Mouse (Mus musculus): ENCODE measurements around the gene Map1lc3b.
"Not testable (repeated sequence)": the region's sequence is repeated elsewhere in the genome, so short reads cannot be mapped to it uniquely, and the experiment has no call there.

Map1lc3b gene

DNA sequence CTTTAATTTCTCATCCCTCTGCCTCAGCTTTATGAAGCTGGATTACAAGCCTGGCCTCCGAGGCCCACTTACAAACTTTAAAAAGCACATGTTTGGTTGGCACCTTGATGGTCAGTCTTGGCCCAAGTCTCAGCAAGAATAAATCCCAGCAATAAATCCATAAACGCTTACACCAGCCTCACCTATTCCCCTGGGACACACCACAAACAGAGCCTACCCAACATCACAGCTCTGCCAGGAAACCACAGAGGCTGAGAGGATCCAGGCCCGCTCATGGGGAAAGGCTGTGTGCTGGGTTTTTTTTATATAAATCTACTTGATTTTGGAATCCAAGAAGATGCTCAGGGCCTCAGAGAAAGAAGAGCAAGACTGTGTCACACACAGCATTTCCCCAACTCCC lies 14.5 kb upstream of the Map1lc3b start:
- DNase-seq = no peak

DNA sequence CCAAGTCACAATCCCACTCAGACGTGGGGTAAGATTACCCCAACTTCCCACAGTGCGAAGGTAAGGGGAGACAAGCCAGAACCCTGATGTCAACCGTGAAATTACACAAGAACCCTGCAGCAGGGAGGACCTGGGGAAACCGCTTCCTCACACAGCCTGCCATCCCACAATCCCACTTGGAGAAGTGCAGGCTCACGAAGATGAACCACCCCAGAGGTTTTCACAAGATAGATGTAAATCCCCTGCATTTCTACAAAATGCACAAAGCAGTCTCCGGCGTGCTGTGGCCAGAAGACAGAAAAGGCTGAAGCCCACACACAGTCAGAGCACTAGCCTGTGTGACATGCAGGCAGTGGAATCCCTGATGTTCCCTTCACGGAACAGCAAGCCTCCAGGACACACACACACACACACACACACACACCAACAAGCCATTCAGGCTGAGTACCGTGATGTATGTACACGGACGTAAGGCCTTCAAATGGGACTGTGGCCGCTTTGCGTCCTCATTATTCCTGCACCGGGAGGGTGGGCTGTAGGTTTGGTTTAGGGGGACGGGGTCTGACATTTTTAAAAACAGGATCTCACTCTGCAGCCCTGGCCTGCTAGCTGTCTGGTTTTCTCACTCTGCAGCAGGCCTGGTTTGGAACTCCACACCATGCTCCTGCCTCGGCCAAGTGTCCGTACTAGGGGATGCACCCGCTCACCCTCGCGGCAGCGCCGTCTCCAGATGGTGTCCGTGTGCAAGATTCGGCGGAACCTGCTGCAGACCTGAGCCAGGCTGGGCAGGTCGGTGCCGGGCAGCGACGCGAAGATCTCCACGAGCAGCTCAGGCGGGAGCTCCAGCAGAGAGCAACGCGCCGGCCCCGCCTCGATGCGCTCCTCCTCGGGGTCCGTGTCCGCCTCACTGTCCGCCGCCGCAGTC lies 12.1 kb upstream of the Map1lc3b start:
- no peak for DNase-seq

DNA sequence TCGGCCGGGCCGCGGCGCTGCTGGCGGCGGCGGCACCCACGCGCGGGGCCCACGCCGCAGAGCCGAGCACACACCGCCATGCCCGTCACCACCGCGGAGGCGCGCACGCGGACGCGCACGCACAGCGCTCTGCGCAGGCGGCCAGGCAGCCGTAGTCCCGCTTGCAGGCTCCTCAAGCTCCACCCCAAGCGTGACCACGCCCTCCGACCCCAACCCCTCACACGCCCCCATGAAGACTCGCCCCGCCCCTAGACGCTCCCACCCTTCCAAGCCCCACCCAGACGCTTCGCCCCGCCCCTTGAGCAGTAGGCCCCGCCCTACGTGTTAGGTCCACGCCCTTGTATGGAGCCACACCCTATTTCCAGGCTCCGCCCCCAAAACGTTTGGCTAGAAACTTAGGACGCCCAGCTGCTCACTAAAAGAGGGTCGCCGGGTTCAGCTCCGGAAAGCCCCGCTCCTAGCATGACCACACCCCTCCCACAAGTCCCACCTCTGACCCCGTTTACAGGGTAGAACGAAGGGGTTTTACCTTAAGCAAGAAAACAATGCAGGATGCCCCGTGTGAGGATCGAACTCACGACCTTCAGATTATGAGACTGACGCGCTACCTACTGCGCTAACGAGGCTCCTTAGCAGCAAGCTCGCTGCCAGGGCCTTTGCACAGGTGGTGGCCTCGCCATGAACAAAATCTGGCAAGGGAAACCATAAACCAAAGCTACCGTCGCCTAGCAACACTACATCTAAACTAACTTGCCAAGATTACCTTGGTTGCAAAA lies 11.3 kb upstream of the Map1lc3b start, which contains the start of gene Fbxo31:
TSS of gene Fbxo31 (minus strand) at position 131 of the 776 bp plus-strand sequence.
- peak; percentile 97 for DNase-seq

DNA sequence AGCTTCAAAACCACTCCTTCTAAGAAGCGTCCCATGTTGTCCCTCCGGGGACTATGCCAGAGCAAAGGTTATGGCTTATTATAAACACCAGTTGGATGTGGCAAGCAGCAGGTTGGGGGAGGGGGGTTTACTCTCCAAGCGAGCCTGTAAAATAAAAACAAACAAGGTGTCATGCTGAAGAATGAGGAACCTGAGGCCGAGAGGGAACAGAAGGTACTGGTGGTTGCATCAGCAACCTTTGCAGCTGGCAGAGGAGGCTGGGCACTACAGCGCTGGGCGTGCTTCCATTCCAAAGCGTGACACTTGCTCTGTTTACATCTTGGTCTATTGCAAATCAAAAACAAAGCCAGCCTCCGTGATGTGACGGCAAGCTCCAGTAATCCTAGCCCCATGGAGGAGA lies 9.7 kb upstream of the Map1lc3b start:
- peak; percentile 55 to 64 for DNase-seq

DNA sequence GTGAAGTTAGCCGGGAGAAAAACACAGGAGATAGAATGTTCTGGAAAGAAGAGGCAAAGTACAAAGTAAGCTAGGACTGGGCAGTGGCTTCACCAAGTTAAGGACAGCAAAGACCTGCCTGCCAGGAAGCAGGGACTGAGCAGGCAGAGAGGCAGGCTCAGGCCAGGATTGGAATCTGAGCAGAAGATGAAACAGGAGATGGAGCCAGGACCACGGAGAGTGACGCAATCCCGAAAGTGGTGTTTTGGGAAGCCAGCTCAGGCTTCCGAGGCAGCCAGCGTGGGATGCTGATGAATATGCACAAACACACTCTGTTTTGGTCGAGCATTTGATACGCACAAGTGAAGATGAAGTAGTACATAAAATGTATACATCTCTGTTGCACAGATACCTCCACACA lies 6.5 kb upstream of the Map1lc3b start:
- DNase-seq = no peak

DNA sequence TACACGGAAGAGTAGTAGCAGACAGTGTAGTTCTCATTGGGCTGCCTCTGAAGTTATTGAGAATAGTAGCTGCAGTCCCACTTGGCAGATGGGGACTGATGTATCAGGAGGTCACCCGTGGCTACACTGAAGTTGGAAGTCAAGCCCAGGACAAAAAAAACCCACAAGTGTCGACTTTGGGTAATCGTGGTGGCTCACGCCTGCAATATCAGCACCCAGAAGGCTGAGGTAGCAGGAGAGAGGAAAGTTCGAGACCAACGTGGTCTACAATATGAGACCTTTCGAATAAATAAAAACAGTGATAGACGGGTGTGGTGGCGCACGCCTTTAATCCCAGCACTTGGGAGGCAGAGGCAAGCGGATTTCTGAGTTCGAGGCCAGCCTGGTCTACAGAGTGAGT lies 5.4 kb upstream of the Map1lc3b start:
- no peak for DNase-seq

DNA sequence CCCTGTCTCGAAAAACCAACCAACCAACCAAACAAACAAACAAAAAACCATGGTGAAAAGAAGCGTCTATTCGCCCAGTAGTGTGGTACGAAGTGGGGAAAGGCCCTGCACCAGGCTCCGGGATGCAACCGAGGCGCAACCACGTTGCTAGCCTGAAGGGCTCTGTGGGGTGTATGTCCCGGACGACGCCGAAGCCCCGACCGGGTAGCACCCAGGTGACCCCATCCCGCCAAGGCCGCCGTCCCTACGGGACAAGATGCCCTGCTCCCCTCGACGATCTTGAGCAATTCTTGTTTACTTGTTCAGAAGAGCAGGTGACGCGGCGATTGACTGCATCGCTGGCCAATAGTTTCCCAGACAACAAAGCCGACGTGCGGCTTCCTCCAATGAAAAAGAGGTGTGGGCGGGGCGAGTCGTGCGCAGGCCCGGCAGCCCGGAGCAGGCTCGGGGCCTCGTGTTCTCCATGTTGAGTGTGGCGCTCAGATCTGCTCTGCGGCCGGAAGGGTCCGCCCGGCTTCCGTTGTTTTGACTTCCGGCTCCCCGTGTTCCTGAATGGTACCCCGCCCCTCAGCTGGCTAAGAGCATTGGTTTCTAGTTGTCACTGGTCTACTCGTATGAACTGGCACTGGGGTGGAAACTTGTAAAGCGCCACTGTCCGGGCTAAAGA lies 4.9 kb upstream of the Map1lc3b start:
- DNase-seq = peak; percentile 99

DNA sequence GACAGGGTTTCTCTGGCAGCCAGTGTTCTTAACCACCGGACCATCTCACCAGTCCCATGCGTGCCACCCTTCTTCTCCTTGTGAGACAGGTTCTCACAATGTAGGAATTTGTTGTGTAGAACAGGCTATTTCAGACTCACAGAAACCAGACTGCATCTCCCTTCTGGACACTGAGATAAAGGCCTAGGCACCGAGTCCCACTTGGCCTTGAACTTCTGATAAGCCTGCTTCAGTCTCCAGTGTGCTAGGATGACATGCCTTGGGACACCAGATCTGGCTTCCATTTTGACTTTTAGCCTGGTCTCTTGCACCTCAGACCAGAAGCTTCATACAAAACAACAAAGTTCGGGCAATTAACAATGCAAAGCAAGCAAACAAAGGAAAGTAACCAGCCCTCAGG lies 1.4 kb upstream of the Map1lc3b start:
- no peak for DNase-seq

DNA sequence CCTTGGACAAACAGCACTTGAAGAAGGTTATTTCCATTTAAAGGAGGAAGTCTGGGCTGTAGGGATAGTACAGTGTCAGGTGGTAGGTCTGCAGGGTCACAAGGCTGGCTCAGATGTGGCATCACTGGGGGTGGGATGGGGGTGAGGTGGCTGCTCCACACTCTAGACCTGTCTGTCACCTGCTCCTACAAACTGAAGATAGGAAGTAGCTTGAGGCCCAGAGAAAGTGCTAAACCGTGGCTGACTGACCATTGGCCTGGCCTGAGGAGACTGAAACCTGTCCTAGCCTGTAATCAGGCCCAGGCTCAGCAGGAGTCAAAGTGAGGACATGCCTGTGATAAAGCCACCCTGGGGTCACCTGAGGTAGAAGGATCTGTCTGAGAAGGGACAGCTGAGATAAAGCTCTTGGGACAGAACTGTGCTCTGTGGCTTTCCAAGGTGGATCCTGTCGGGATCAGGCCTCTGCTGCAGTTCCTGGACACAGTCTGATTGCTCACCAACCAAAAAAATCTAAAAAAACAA lies 895 bp upstream of the Map1lc3b start:
- no peak for DNase-seq

DNA sequence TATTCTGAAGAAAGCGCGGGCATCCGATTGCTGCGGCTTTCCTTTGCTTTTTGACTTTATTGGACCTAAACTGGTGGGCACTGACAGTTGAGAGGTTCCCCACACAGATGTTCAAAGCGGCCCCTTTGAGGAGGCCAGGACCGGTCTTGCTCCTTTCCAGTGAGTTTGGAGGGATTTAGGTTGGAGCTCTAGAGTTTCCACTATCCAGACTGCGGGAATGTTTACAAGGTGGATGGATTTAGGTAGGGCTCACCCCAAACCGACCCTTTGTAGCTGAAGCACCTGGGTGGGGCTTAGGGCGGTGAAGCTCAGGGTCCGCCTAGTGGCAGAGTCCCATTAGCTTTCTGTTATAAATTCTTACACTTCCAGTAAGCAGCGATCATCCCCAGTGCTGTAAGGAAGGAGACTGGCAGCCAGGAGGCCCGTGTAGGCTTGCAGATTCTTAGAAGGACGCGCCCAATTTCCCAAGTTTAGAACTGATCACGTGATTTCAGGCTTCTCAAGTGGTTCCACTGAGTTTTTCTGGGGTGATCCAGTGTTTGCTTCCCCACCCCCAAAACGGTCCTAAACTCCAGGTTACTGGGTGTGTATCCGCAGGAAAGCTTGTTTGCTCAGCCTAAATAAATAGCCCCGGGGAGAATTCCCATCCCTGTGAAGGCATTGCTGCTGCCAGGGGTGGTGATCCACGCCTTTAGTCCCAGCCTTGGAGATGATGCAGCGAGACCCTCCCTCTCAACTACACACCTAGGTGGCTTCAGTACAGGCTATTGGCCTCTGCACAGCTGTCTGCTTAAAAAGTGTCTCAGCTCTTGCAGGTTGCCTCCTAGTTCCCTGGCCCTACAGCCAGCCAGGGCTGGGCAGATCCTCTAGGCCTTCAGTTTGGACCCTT lies 1.3 kb downstream of the Map1lc3b start:
- peak; percentile 61 to 68 for DNase-seq

DNA sequence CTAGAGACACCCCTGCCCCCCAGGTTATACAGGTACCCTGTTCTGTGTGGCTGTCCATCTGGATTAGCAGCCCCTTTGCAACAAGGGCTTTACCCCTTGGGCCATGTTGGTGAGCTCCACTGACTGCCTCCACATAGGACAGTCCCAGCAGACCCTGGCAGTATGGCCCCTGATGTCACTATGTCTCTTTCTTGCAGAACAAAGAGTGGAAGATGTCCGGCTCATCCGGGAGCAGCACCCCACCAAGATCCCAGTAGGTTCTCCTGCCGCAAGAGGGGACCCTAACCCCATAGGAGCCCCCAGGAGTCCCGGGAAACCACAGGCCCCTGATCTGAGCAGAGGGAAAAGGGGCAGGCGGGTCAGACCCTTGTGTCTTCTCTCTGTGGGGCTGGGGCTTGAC lies 3.1 kb downstream of the Map1lc3b start:
- no peak for DNase-seq

DNA sequence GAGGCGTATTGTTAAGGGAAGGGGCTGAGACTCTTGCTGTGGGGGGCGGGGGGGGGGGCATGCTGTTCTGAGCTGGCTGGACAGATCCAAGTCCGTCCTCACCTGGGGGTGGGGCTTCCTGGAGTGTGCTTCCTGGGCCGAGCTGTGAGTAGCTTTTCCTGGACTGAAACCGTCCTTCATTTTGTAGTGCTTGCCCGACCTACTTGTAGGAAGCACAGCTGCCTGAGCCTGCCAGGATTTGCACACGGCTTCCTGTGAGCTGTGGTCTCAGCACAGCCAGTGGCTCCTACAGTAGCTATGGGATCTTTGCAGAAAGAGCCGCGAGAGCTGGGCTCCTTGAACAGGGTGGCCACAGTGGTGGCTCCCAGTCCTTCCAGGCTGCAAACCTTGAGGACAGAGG lies 3.8 kb downstream of the Map1lc3b start:
- DNase-seq = no peak

DNA sequence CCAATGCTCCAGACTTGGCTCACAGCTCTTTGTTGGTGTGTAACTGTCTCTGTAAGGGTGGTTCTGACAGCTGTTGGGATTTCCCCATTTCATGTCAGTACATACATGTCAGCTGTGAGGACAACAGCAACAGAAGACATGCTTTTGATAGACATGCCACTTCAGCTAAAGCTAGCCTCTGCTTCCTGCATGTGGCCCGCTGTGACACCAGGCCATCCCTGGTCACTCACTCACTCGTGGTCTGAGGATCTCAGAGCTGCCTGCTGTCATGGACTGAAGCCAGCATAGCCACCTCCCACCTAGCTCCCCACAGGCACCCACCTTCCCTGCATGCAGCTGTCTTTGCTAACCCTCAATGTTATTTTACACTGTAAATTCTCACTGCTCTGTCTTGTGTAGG lies 7.3 kb downstream of the Map1lc3b start:
- not testable (repeated sequence) for DNase-seq

DNA sequence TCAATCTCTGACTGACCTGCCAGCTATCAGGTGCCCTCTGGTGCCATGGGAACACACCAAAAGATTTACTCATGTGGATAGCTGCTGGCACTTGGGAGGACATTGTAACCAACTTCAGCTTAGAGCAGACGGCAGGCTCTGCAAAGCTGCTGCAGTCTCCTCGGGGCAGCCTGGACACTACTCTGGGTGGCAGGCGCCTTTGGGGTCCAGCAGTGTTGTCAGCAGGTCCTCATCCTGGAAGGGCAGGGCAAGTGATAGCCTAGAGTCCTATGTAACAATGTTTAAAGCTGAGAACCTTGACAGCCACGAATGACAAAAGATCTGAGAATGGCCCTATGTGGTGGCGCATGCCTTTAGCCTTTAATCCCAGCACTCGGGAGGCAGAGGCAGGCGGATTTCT lies 8.0 kb downstream of the Map1lc3b start:
- DNase-seq = no peak

DNA sequence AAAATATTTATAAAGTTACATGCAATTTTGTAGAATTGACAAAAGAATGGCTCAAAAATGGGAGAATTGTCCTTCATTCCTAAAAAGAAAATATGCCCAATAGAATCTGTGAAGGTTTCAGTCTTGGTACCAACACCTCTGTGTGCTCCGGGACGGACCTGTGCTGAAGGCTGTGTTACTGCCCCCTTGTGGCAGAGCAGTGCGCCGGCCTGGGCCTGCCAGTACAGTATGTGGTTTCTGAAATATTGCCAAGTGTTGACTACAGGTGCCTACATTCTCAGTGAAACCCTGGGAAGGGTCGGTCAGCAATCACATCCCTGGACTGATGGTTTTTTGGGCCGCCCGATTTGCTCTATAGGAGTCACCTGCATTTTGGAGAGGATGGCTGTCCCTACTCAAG lies 8.7 kb downstream of the Map1lc3b start:
- DNase-seq = peak; percentile 87 to 88

DNA sequence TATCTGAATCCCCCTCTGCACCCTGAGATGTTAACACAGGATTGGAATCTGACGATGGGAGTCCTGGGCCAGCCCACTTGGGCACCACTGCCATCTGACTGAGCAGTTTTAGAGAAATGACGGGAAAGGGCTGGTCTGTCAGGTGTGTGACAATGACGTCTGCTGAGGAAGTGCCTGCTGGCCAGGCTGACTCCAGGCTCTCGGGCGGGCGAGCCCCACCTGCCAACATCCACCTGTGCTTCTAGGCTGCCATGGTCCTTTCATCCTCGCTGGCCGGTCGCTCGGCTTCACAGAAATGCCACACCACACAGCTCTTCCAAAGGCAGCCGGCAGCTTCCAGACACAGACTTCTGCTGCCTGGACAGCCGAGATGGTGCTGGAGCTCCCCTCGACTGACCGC lies 9.7 kb downstream of the Map1lc3b start:
- no peak for DNase-seq

DNA sequence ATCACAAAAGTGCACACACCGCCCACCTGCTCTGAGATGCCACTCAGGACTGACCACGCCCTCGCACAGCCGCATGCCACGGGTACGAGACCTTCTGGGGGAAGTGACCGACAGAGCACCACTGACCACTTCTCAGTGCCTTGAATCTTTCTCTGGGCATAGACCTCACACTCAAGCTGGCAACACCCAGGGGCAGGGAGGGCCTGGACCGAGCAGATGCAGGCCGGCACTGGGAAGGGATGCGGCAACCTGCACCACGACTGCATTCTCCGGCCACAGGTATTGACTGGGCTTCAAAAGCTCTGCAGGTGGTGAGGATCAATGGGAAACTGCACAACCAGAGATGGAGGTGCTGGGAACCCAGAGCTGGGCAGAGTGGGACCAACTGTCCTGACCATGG lies 12.2 kb downstream of the Map1lc3b start:
- no peak for DNase-seq

DNA sequence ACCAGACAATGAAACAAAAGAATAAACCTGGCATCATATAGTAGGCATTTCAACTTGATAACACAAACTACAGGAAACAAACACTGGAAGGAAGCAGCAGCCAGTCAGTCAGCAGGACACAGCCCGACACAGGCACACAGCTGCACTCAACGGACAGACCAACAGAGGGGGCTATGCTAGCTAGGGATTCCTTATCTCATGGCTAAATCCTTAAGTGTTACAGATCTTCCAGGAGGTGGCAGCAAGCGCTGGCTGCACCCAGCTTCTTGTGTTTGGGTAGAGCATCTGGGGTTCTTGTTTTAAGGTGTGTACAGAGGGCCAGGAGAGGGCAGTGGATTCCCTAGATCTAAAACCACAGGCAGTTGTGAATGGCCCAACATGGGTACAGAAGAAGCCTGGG lies 12.7 kb downstream of the Map1lc3b start:
- peak; percentile 44 to 57 for DNase-seq

DNA sequence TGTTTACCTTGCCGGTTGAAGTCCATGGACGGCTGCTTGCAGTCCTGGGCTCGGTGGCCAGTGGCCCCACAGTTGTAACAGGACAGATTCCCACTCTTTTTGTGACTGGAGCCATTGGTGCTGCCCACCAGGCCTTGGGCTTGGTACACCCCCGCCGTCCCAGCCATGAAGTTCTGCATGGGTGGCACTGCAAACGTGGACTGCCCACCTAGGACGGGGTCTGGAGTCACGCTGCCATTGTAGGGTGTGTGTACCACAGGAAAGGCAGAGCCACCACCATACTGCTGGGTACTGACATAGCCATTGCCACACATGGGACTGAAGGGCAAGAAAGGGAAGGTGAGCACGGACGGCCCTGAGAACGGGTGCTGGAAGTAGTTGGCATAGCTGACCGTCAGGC lies 13.6 kb downstream of the Map1lc3b start:
- DNase-seq = no peak

DNA sequence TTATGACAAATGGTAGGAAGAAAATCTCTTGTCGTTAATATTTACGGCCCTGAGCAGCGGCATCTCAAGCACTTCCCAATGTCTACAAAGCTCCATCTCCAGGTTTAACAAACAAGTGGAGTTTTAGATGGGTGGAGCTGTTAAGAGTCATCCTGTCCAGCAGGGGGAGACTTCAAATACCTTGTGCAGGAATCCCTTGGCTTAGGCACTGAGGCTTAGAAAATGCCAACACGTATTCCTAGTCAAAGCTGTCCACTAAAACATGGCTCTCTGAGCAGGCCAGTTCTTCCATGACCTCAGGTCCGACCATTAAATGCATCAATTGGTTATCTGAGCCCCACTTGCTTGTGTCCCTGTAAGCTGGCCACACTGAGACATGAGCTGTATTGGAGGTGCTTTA lies 17.5 kb downstream of the Map1lc3b start:
- DNase-seq = no peak

DNA sequence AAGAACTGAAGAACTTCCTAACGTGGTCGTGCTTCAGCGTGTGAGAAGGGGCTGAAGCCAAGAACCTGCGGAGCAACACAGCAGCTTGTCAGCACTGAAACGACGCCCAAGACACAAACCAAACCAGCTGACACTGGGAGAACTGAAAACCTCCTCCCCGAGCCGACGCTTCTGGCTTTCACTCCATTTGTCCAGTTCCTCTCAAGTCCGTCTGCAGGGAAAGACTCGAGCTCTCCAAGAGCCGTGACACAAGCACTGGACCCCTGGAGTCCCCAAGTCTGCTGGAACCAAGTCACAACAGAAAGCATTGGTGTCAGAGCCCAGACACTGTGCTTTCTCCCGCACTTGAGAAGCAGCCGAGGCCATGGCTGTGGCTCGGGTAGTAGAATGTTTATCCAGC lies 19.1 kb downstream of the Map1lc3b start:
- DNase-seq = no peak

DNA sequence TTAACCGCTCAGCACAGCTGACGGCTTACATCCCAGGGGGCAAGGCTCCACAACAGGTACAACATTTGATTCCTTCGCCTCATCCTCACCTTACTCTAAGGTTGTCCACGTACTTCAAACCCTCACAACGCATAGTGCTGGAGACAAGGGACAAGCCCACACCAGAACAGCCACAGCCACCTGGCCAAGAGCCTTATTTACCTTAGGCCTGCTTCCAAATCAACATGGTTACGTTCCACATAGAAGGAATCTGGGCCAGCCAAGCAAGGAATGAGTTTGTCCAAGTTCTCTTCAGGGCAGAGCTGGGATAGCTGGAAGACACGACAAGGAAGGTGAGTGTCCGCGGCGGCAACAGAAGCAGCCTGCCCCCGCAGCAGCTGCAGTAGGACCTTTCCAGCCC lies 19.8 kb downstream of the Map1lc3b start:
- DNase-seq = no peak
